In genomic region chr8:124676661-124677060, GRCm38 (mm10) we compare ENCODE assay signal across 14 mouse cellular contexts. TPM values are rescaled to one million over a fixed set of nuclear protein-coding genes. Genes with fewer than 3 reads are reported as not detected.
DNase-seq lines count a peak whose midpoint lies in the region; ATAC-seq and TF ChIP-seq lines count a peak whose summit lies in the region.
"Had no signal": no experiment of that assay in that cellular context is flagged by ENCODE, and none has a peak within 500 bp of the region (broad histone marks: within the 10 kb centered on the region; RNA-seq: fewer than 3 reads in every experiment).

No protein-coding gene starts in this region.

- peaks cover 49% of the 10 kb centered on the region for H3K36me3 ChIP-seq in forebrain, embryonic 15.5 days
- H3K36me3 ChIP-seq in forebrain, embryonic 11.5 days (ENCODE audit: control insufficient read depth, insufficient read depth, low read length) = no peaks in the 10 kb centered on the region; the same call in 1 of the 2 replicates
- H3K36me3 ChIP-seq in forebrain, postnatal 0 days (ENCODE audit: insufficient read depth) = peaks cover 69% of the 10 kb centered on the region
- peaks cover 11% of the 10 kb centered on the region for H3K36me3 ChIP-seq in liver, embryonic 11.5 days (ENCODE audit: control insufficient read depth, insufficient read depth, low read length)

- no peaks in the 10 kb centered on the region for H3K9me3 ChIP-seq in forebrain, embryonic 15.5 days
- no peaks in the 10 kb centered on the region for H3K9me3 ChIP-seq in forebrain, embryonic 11.5 days (ENCODE audit: control insufficient read depth, low read length)
- H3K9me3 ChIP-seq in forebrain, postnatal 0 days (ENCODE audit: low read length) = no peaks in the 10 kb centered on the region
- H3K9me3 ChIP-seq in liver, embryonic 11.5 days (ENCODE audit: control insufficient read depth, low read length) = no peaks in the 10 kb centered on the region
- H3K9me3 ChIP-seq: embryonic facial prominence, embryonic 15.5 days; G1E; heart, embryonic 15.5 days; neural tube, embryonic 12.5 days had no signal

- no peak overlapping the region for H3K9ac ChIP-seq in forebrain, embryonic 15.5 days (replicated peaks)
- H3K9ac ChIP-seq in forebrain, embryonic 11.5 days (ENCODE audit: low read length) = no peak overlapping the region
- peak overlapping the region; percentile 54; the same call in 1 of the 2 replicates for H3K9ac ChIP-seq in forebrain, postnatal 0 days
- H3K9ac ChIP-seq in liver, embryonic 11.5 days (ENCODE audit: low read depth, low read length) = no peak overlapping the region
- H3K9ac ChIP-seq: embryonic facial prominence, embryonic 15.5 days; heart, embryonic 15.5 days; neural tube, embryonic 12.5 days had no signal

- 86% methylated on average over 4 of the region's 4 CpGs for WGBS in forebrain, embryonic 15.5 days
- WGBS in forebrain, embryonic 11.5 days = 95% methylated on average over 4 of the region's 4 CpGs
- WGBS in forebrain, postnatal 0 days = 83% methylated on average over 4 of the region's 4 CpGs
- WGBS in liver, embryonic 11.5 days = 90% methylated on average over 4 of the region's 4 CpGs

- ATAC-seq in forebrain, embryonic 15.5 days (replicated peaks) = 0 out of 2 replicates have a peak, but pooled peaks have one; percentile 9
- ATAC-seq in forebrain, embryonic 11.5 days (replicated peaks; ENCODE audit: low FRiP score) = no peak
- ATAC-seq in forebrain, postnatal 0 days = peak; percentile 8; the same call in 1 of the 2 replicates
- no peak for ATAC-seq in liver, embryonic 11.5 days (replicated peaks; ENCODE audit: low FRiP score)

- H3K27ac ChIP-seq in forebrain, embryonic 15.5 days (replicated peaks) = peak overlapping the region; percentile 79
- H3K27ac ChIP-seq in forebrain, embryonic 11.5 days (ENCODE audit: low read depth, low read length) = no peak overlapping the region
- peak overlapping the region; percentile 91 for H3K27ac ChIP-seq in forebrain, postnatal 0 days (ENCODE audit: low read depth, low read length)
- no peak overlapping the region for H3K27ac ChIP-seq in liver, embryonic 11.5 days (ENCODE audit: low read depth, low read length)
- H3K27ac ChIP-seq: heart, embryonic 15.5 days; neural tube, embryonic 12.5 days had no signal

- no peak overlapping the region for H3K4me3 ChIP-seq in forebrain, embryonic 15.5 days
- no peak overlapping the region for H3K4me3 ChIP-seq in forebrain, embryonic 11.5 days (ENCODE audit: low read depth, low read length)
- no peak overlapping the region for H3K4me3 ChIP-seq in forebrain, postnatal 0 days (ENCODE audit: low read depth, low read length)
- H3K4me3 ChIP-seq in liver, embryonic 11.5 days (ENCODE audit: low read depth, low read length) = no peak overlapping the region
- H3K4me3 ChIP-seq: embryonic facial prominence, embryonic 15.5 days; heart, embryonic 15.5 days; neural tube, embryonic 12.5 days had no signal

- TF ChIP-seq CTCF in forebrain, postnatal 0 days (IDR thresholded peaks at IDR 0.05; ENCODE audit: low read depth) = no peak

- intact Hi-C loops in left cerebral cortex, postnatal 4 days (cut with DNase I) = no loop called here

- peaks cover 9% of the 10 kb centered on the region for H3K4me1 ChIP-seq in forebrain, embryonic 15.5 days
- H3K4me1 ChIP-seq in forebrain, embryonic 11.5 days (replicated peaks; ENCODE audit: control insufficient read depth, insufficient read depth, low read length) = no peaks in the 10 kb centered on the region
- H3K4me1 ChIP-seq in forebrain, postnatal 0 days (ENCODE audit: insufficient read depth) = peaks cover 4% of the 10 kb centered on the region; the same call in 1 of the 2 replicates
- H3K4me1 ChIP-seq in liver, embryonic 11.5 days (replicated peaks; ENCODE audit: control insufficient read depth, insufficient read depth, low read length) = no peaks in the 10 kb centered on the region
- H3K4me1 ChIP-seq: neural tube, embryonic 12.5 days had no signal

- DNase-seq in forebrain, embryonic 11.5 days (ENCODE audit: low spot score) = no peak
- peak; percentile 76 for DNase-seq in left cerebral cortex, postnatal 4 days
- no peak for DNase-seq in left cerebral cortex, adult 18-20 months (ENCODE audit: low spot score in 2 of 2)
- peak; percentile 85 for DNase-seq in cerebellum, adult 11-12 months
- peak; percentile 43 for DNase-seq in forebrain, postnatal 0 days
- DNase-seq in liver, embryonic 11.5 days (ENCODE audit: low spot score) = no peak
- DNase-seq in left cerebral cortex, adult 11 months (ENCODE audit: low spot score) = no peak
- DNase-seq: gastrocnemius, postnatal 10 days; kidney, adult 11 months had no signal

- H3K27me3 ChIP-seq in forebrain, embryonic 15.5 days = no peaks in the 10 kb centered on the region
- no peaks in the 10 kb centered on the region for H3K27me3 ChIP-seq in forebrain, embryonic 11.5 days (ENCODE audit: control insufficient read depth, insufficient read depth, low read length)
- no peaks in the 10 kb centered on the region for H3K27me3 ChIP-seq in forebrain, postnatal 0 days (ENCODE audit: insufficient read depth, low read length)
- H3K27me3 ChIP-seq in liver, embryonic 11.5 days (replicated peaks; ENCODE audit: control insufficient read depth, insufficient read depth, low read length) = no peaks in the 10 kb centered on the region
- H3K27me3 ChIP-seq: embryonic facial prominence, embryonic 15.5 days; heart, embryonic 15.5 days; neural tube, embryonic 12.5 days had no signal

- no peak overlapping the region for H3K4me2 ChIP-seq in forebrain, embryonic 15.5 days (replicated peaks)
- no peak overlapping the region for H3K4me2 ChIP-seq in forebrain, embryonic 11.5 days (ENCODE audit: low read depth, low read length, severe bottlenecking)
- H3K4me2 ChIP-seq in forebrain, postnatal 0 days (ENCODE audit: low read depth) = no peak overlapping the region
- H3K4me2 ChIP-seq in liver, embryonic 11.5 days = no peak overlapping the region
- H3K4me2 ChIP-seq: embryonic facial prominence, embryonic 15.5 days; heart, embryonic 15.5 days; neural tube, embryonic 12.5 days had no signal

RNA-seq across cellular contexts. Expression of gene 2310022B05Rik, which starts 13.5 kb away (rescaled TPM):
- 27.6 and 28.5 TPM in 2 replicates for polyA plus RNA-seq in forebrain, embryonic 15.5 days (2015; fragmentation: Nextera tagmentation; extraction: Ambion mirVana)
- polyA plus RNA-seq in forebrain, embryonic 11.5 days (2014; fragmentation: Nextera tagmentation; extraction: Ambion mirVana) = 23.5 and 26.6 TPM in 2 replicates
- total RNA-seq in left cerebral cortex, postnatal 4 days (2021) = 10 to 100 TPM; 86.2 to 89.8 TPM
- 10 to 100 TPM; 56.4 to 66.5 TPM for total RNA-seq in left cerebral cortex, adult 18-20 months (2021)
- 68.2 and 79.7 TPM in 2 replicates for total RNA-seq in forebrain, postnatal 0 days (2014; rRNA removed)
- polyA plus RNA-seq in forebrain, postnatal 0 days (2015; fragmentation: Nextera tagmentation; extraction: Ambion mirVana) = 35.7 and 37.8 TPM in 2 replicates
- 16.3 and 17.5 TPM in 2 replicates for polyA plus RNA-seq in liver, embryonic 11.5 days (2014; fragmentation: Nextera tagmentation; extraction: Ambion mirVana)

RNA-seq across cellular contexts. Expression of gene Ttc13, which starts 45.1 kb away (rescaled TPM):
- polyA plus RNA-seq in forebrain, embryonic 15.5 days (2015; fragmentation: Nextera tagmentation; extraction: Ambion mirVana) = 56.7 and 59.2 TPM in 2 replicates
- polyA plus RNA-seq in forebrain, embryonic 11.5 days (2014; fragmentation: Nextera tagmentation; extraction: Ambion mirVana) = 60.3 and 63.2 TPM in 2 replicates
- total RNA-seq in left cerebral cortex, postnatal 4 days (2021) = 10 to 100 TPM; 72.6 to 73.2 TPM
- 10 to 100 TPM; 36.7 to 38.6 TPM for total RNA-seq in left cerebral cortex, adult 18-20 months (2021)
- 64.2 and 79.2 TPM in 2 replicates for total RNA-seq in forebrain, postnatal 0 days (2014; rRNA removed)
- polyA plus RNA-seq in forebrain, postnatal 0 days (2015; fragmentation: Nextera tagmentation; extraction: Ambion mirVana) = 50.1 and 56.1 TPM in 2 replicates
- polyA plus RNA-seq in liver, embryonic 11.5 days (2014; fragmentation: Nextera tagmentation; extraction: Ambion mirVana) = 49.8 and 51.9 TPM in 2 replicates

RNA-seq across cellular contexts. Expression of gene Arv1, which starts 45.3 kb away (rescaled TPM):
- 32.0 and 32.1 TPM in 2 replicates for polyA plus RNA-seq in forebrain, embryonic 15.5 days (2015; fragmentation: Nextera tagmentation; extraction: Ambion mirVana)
- polyA plus RNA-seq in forebrain, embryonic 11.5 days (2014; fragmentation: Nextera tagmentation; extraction: Ambion mirVana) = 34.1 and 38.2 TPM in 2 replicates
- 10 to 100 TPM; 23.3 to 24.7 TPM for total RNA-seq in left cerebral cortex, postnatal 4 days (2021)
- 10 to 100 TPM; 10.3 to 12.8 TPM for total RNA-seq in left cerebral cortex, adult 18-20 months (2021)
- total RNA-seq in forebrain, postnatal 0 days (2014; rRNA removed) = 9.5 and 17.6 TPM in 2 replicates
- polyA plus RNA-seq in forebrain, postnatal 0 days (2015; fragmentation: Nextera tagmentation; extraction: Ambion mirVana) = 25.6 and 31.4 TPM in 2 replicates
- 17.9 and 23.3 TPM in 2 replicates for polyA plus RNA-seq in liver, embryonic 11.5 days (2014; fragmentation: Nextera tagmentation; extraction: Ambion mirVana)

Comparison
In these comparisons a context has a peak if more than half of its experiments do, and no peak if none do; other contexts are left out.
1. ATAC-seq: peak in forebrain, embryonic 15.5 days (single experiment) and forebrain, postnatal 0 days (single experiment); none in forebrain, embryonic 11.5 days (single experiment) and liver, embryonic 11.5 days (single experiment).
2. H3K27ac ChIP-seq: peak in forebrain, embryonic 15.5 days (single experiment) and forebrain, postnatal 0 days (single experiment); none in forebrain, embryonic 11.5 days (single experiment) and liver, embryonic 11.5 days (single experiment).
3. DNase-seq: peak in left cerebral cortex, postnatal 4 days (single experiment), cerebellum, adult 11-12 months (single experiment) and forebrain, postnatal 0 days (single experiment); none in forebrain, embryonic 11.5 days (single experiment), left cerebral cortex, adult 18-20 months (0 of 2), liver, embryonic 11.5 days (single experiment) and left cerebral cortex, adult 11 months (single experiment).